Comparison of ENCODE assay signal across 9 mouse cellular contexts in the genomic region with DNA sequence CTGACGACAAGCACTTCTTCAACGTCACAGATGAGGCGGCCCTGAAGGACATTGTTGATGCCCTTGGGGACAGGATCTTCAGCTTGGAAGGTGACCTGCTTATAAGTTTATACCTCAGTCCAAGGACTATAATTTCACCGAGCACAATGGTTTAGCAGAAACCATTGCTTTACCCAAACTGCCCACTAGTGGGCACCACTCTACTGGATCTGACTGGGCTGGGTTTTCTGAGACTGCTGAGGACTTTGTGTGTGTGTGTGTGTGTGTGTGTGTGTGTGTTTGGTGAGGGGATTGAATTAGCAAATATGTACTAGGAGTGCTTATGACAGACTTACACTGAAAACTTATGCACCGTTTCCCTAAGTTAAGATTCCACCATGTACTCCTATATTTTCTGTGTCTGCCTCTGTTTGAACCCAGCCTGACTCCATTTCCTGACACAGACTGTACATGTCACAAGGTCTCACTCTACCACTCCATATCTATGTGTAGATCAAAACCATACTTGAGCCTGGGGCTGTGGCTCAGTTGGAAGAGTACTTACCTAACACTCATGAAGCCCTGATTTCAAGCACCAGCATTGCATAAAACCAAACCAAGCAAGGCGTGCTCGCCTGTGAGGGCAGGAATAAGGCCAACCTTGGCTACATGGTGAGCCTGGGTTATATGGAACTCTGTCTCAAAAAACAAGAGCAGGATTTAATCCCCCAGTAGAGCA.
DNase-seq lines count a peak whose midpoint lies in the region; ATAC-seq and TF ChIP-seq lines count a peak whose summit lies in the region.
"Had no signal": no experiment of that assay in that cellular context is flagged by ENCODE, and none has a peak within 500 bp of the region (broad histone marks: within the 10 kb centered on the region; RNA-seq: fewer than 3 reads in every experiment).

No protein-coding gene starts in this region.

- H3K27me3 ChIP-seq in hindbrain, embryonic 11.5 days (ENCODE audit: control insufficient read depth, insufficient read depth, low read length), result no peaks in the 10 kb centered on the region
- H3K27me3 ChIP-seq in hindbrain, embryonic 13.5 days, result 0 out of 2 replicates have a peak, but pooled peaks cover 3% of the 10 kb centered on the region
- H3K27me3 ChIP-seq in thymus, adult 2 months (ENCODE audit: control insufficient read depth, insufficient read depth, low read length), result no peaks in the 10 kb centered on the region
- H3K27me3 ChIP-seq: midbrain, embryonic 12.5 days had no signal

- no peaks in the 10 kb centered on the region for H3K4me1 ChIP-seq in hindbrain, embryonic 11.5 days (replicated peaks; ENCODE audit: control insufficient read depth, insufficient read depth, low read length)
- H3K4me1 ChIP-seq in hindbrain, embryonic 13.5 days (replicated peaks), result no peaks in the 10 kb centered on the region
- H3K4me1 ChIP-seq in thymus, adult 2 months (replicated peaks; ENCODE audit: control insufficient read depth, insufficient read depth, low read length), result no peaks in the 10 kb centered on the region
- H3K4me1 ChIP-seq: midbrain, embryonic 12.5 days had no signal

- DNase-seq in hindbrain, embryonic 11.5 days (ENCODE audit: low spot score), result peak; percentile 81
- peak; percentile 12 for DNase-seq in thymus, adult 2 months
- DNase-seq in thymus, adult 18-20 months, result no peak
- DNase-seq in adrenal gland, postnatal 10 days, result peak; percentile 82
- DNase-seq in fibroblast of lung, adult 2 months (ENCODE audit: low read depth), result peak; percentile 28
- DNase-seq in ovary, postnatal 14 days (ENCODE audit: low spot score), result peak; percentile 27

- no peak overlapping the region for H3K4me2 ChIP-seq in hindbrain, embryonic 11.5 days (replicated peaks; ENCODE audit: low read depth, low read length)
- no peak overlapping the region for H3K4me2 ChIP-seq in hindbrain, embryonic 13.5 days
- H3K4me2 ChIP-seq: midbrain, embryonic 12.5 days had no signal

- H3K27ac ChIP-seq in hindbrain, embryonic 11.5 days (ENCODE audit: low read depth, low read length), result no peak overlapping the region
- no peak overlapping the region for H3K27ac ChIP-seq in hindbrain, embryonic 13.5 days
- no peak overlapping the region for H3K27ac ChIP-seq in thymus, adult 2 months (ENCODE audit: control insufficient read depth, insufficient read depth, low read length)
- H3K27ac ChIP-seq: midbrain, embryonic 12.5 days had no signal

- no peak for TF ChIP-seq POLR2A in thymus, adult 2 months (IDR thresholded peaks at IDR 0.05; ENCODE audit: control insufficient read depth, extremely low read depth, insufficient read depth, low read length, poor library complexity)

- ATAC-seq in hindbrain, embryonic 11.5 days (ENCODE audit: low FRiP score), result no peak
- no peak for ATAC-seq in hindbrain, embryonic 13.5 days (ENCODE audit: low FRiP score)
- no peak for ATAC-seq in megakaryocyte, adult 5-6 weeks (ENCODE audit: poor library complexity, severe bottlenecking)

- H3K36me3 ChIP-seq in hindbrain, embryonic 11.5 days (ENCODE audit: control insufficient read depth, insufficient read depth, low read length), result no peaks in the 10 kb centered on the region
- no peaks in the 10 kb centered on the region for H3K36me3 ChIP-seq in hindbrain, embryonic 13.5 days
- no peaks in the 10 kb centered on the region for H3K36me3 ChIP-seq in thymus, adult 2 months (ENCODE audit: control insufficient read depth, insufficient read depth, low read length)
- H3K36me3 ChIP-seq: midbrain, embryonic 12.5 days had no signal

- H3K9ac ChIP-seq in hindbrain, embryonic 11.5 days (ENCODE audit: low read depth, low read length), result no peak overlapping the region
- H3K9ac ChIP-seq in hindbrain, embryonic 13.5 days, result no peak overlapping the region
- H3K9ac ChIP-seq: midbrain, embryonic 12.5 days had no signal

- no peak overlapping the region for H3K4me3 ChIP-seq in hindbrain, embryonic 11.5 days (ENCODE audit: low read depth, low read length)
- H3K4me3 ChIP-seq in hindbrain, embryonic 13.5 days, result no peak overlapping the region
- H3K4me3 ChIP-seq in thymus, adult 2 months (ENCODE audit: control insufficient read depth, insufficient read depth, low read length), result no peak overlapping the region
- H3K4me3 ChIP-seq: midbrain, embryonic 12.5 days had no signal

- H3K9me3 ChIP-seq in hindbrain, embryonic 11.5 days (ENCODE audit: control insufficient read depth, low read length), result no peaks in the 10 kb centered on the region
- H3K9me3 ChIP-seq in hindbrain, embryonic 13.5 days, result no peaks in the 10 kb centered on the region
- H3K9me3 ChIP-seq: midbrain, embryonic 12.5 days had no signal

- TF ChIP-seq CTCF in thymus, adult 2 months (IDR thresholded peaks at IDR 0.05; ENCODE audit: borderline replicate concordance, control insufficient read depth, extremely low read depth, insufficient read depth, low read length, poor library complexity), result no peak

- WGBS in hindbrain, embryonic 11.5 days, result 57% methylated on average over 7 of the region's 7 CpGs
- 54% methylated on average over 7 of the region's 7 CpGs for WGBS in hindbrain, embryonic 13.5 days
- WGBS in thymus, adult 2 months, result 63% methylated on average over 7 of the region's 7 CpGs

Comparison
In these comparisons a context has a peak if more than half of its experiments do, and no peak if none do; other contexts are left out.
1. DNase-seq: peak in hindbrain, embryonic 11.5 days (single experiment), thymus, adult 2 months (single experiment), adrenal gland, postnatal 10 days (single experiment), fibroblast of lung, adult 2 months (single experiment) and ovary, postnatal 14 days (single experiment); none in thymus, adult 18-20 months (0 of 2).